Mouse (Mus musculus): ENCODE results near the gene Pgap2.

The Pgap2 gene

GRCm38 (mm10) chr7:102209756-102210721 lies at the start of gene Pgap2, which contains the start of gene Nup98:
TSS of gene Pgap2 (plus strand) at chr7:102210208.
TSS of gene Nup98 (minus strand) at chr7:102210176.
- peak; percentile 98 for DNase-seq (ENCODE audit: low spot score in 2 of 2)

- DNase-seq (ENCODE audit: low spot score in 2 of 2) = no peak
Observed at GRCm38 (mm10) chr7:102170300-102170699, 39.7 kb upstream of the Pgap2 start.

GRCm38 (mm10) chr7:102183849-102184248 lies 26.2 kb upstream of the Pgap2 start:
- DNase-seq (ENCODE audit: low spot score in 2 of 2) = no peak

- DNase-seq (ENCODE audit: low spot score in 2 of 2) = no peak
Observed at GRCm38 (mm10) chr7:102192356-102192755, 17.7 kb upstream of the Pgap2 start.

GRCm38 (mm10) chr7:102200576-102200975 lies 9.4 kb upstream of the Pgap2 start:
- DNase-seq (ENCODE audit: low spot score in 2 of 2) = no peak

GRCm38 (mm10) chr7:102200996-102201785 lies 8.8 kb upstream of the Pgap2 start:
- DNase-seq (ENCODE audit: low spot score in 2 of 2) = no peak

- DNase-seq (ENCODE audit: low spot score in 2 of 2) = no peak
Observed at GRCm38 (mm10) chr7:102204296-102204857, 5.6 kb upstream of the Pgap2 start.

GRCm38 (mm10) chr7:102205646-102206045 lies 4.4 kb upstream of the Pgap2 start:
- DNase-seq (ENCODE audit: low spot score in 2 of 2) = no peak

- DNase-seq (ENCODE audit: low spot score in 2 of 2) = no peak
Observed at GRCm38 (mm10) chr7:102208806-102209363, 1.1 kb upstream of the Pgap2 start.

- no peak for DNase-seq (ENCODE audit: low spot score in 2 of 2)
Observed at GRCm38 (mm10) chr7:102211071-102211470, 1.1 kb downstream of the Pgap2 start.

GRCm38 (mm10) chr7:102221899-102222298 lies 11.9 kb downstream of the Pgap2 start:
- DNase-seq (ENCODE audit: low spot score in 2 of 2) = no peak

- peak in 1 of 2 experiments; percentile 38 for DNase-seq (ENCODE audit: low spot score in 2 of 2)
Observed at GRCm38 (mm10) chr7:102222336-102222735, 12.3 kb downstream of the Pgap2 start.

GRCm38 (mm10) chr7:102222830-102223556 lies 13.0 kb downstream of the Pgap2 start:
- peak; percentile 59 to 78 for DNase-seq (ENCODE audit: low spot score in 2 of 2)

GRCm38 (mm10) chr7:102223883-102224738 lies 14.1 kb downstream of the Pgap2 start:
- DNase-seq (ENCODE audit: low spot score in 2 of 2) = no peak

- DNase-seq (ENCODE audit: low spot score in 2 of 2) = no peak
Observed at GRCm38 (mm10) chr7:102226051-102226450, 16.0 kb downstream of the Pgap2 start.

- DNase-seq (ENCODE audit: low spot score in 2 of 2) = no peak
Observed at GRCm38 (mm10) chr7:102228049-102228670, 18.2 kb downstream of the Pgap2 start.

GRCm38 (mm10) chr7:102229814-102230213 lies 19.8 kb downstream of the Pgap2 start:
- DNase-seq (ENCODE audit: low spot score in 2 of 2) = no peak

GRCm38 (mm10) chr7:102233059-102233458 lies 23.1 kb downstream of the Pgap2 start:
- no peak for DNase-seq (ENCODE audit: low spot score in 2 of 2)

GRCm38 (mm10) chr7:102238686-102239286 lies 28.8 kb downstream of the Pgap2 start:
- no peak for DNase-seq (ENCODE audit: low spot score in 2 of 2)
